Mouse (Mus musculus) midbrain, embryonic 11.5 days (tissue): ENCODE measurements around the gene Plpp3. TPM values are rescaled to one million over a fixed set of nuclear protein-coding genes. Genes with fewer than 3 reads are reported as not detected.

Source experiments
- ATAC-seq: fragments of 200-750 bp; cut with Nextera tagmentation; 2 replicates; pipeline ENCODE4 v1.8.0; 2017; ENCODE audit warnings: moderate TSS enrichment, moderate library complexity; ENCODE audit not compliant: low FRiP score
- DNase-seq: peaks from one replicate; pipeline ENCODE4 v3.0.0; 2015; ENCODE audit warnings: low spot score; ENCODE audit errors: missing footprints
- H3K27ac ChIP-seq: fragments of 300-500 bp; sonication (generic); 2 replicates; pipeline ENCODE4 v1.5.1; 2014; ENCODE audit warnings: low read depth, low read length
- H3K27me3 ChIP-seq: fragments of 300-500 bp; sonication (generic); 2 replicates; pipeline ENCODE4 v1.6.1; 2014; ENCODE audit warnings: mild to moderate bottlenecking, low read length, moderate library complexity, mixed read lengths; ENCODE audit not compliant: control insufficient read depth, insufficient read depth
- H3K36me3 ChIP-seq: fragments of 300-500 bp; sonication (generic); 2 replicates; pipeline ENCODE4 v1.6.1; 2014; ENCODE audit warnings: mild to moderate bottlenecking, low read length, moderate library complexity, mixed read lengths; ENCODE audit not compliant: control insufficient read depth, insufficient read depth
- H3K4me1 ChIP-seq: fragments of 300-500 bp; sonication (generic); 2 replicates; pipeline ENCODE4 v1.6.1; 2014; ENCODE audit warnings: low read length; ENCODE audit not compliant: control insufficient read depth, insufficient read depth
- H3K4me2 ChIP-seq: fragments of 300-500 bp; sonication (generic); 2 replicates; pipeline ENCODE4 v1.6.1; 2014; ENCODE audit warnings: mild to moderate bottlenecking, moderate library complexity
- H3K4me3 ChIP-seq: fragments of 300-500 bp; sonication (generic); 2 replicates; pipeline ENCODE4 v1.5.1; 2014; ENCODE audit warnings: low read depth, low read length
- H3K9ac ChIP-seq: fragments of 300-500 bp; sonication (generic); 2 replicates; pipeline ENCODE4 v1.6.1; 2014; ENCODE audit warnings: low read length
- H3K9me3 ChIP-seq: fragments of 300-500 bp; sonication (generic); 2 replicates; pipeline ENCODE4 v1.6.1; 2016; ENCODE audit warnings: low read length; ENCODE audit not compliant: control insufficient read depth
- WGBS: fragments of 180-500 bp; shearing (Covaris S2); extraction: QIAGEN DNeasy Blood & Tissue Kit; methylation state at CpG from one replicate; pipeline ENCODE4 v1.1.7; 2014; 5-methylcytosine and 5-hydroxymethylcytosine counted together
- polyA plus RNA-seq: library from polyadenylated mRNA; unstranded; fragments of >200 nt; fragmentation: Nextera tagmentation; extraction: Ambion mirVana; gene quantifications from 2 replicates; pipeline ENCODE4 v1.2.1, GENCODE M21; 2014

Gene Plpp3
- polyA plus RNA-seq, 1 experiment from 2014 or later = 46.3 TPM

- 0 out of 2 replicates have a peak, but pooled peaks have one; percentile 40 for ATAC-seq
- H3K9me3 ChIP-seq = no peaks in the 10 kb centered on the region
- H3K4me3 ChIP-seq = no peak overlapping the region
- DNase-seq = no peak
- 25% methylated on average over 7 of the region's 7 CpGs for WGBS
- no peak overlapping the region for H3K27ac ChIP-seq
- no peak overlapping the region for H3K4me2 ChIP-seq
- peaks cover 12% of the 10 kb centered on the region for H3K4me1 ChIP-seq
- no peak overlapping the region for H3K9ac ChIP-seq
- H3K36me3 ChIP-seq = no peaks in the 10 kb centered on the region
- H3K27me3 ChIP-seq = no peaks in the 10 kb centered on the region
These were observed 83.1 kb downstream of the Plpp3 start for GRCm38 (mm10) chr4:105240233-105240632.

GRCm38 (mm10) chr4:105244931-105245330, 87.8 kb downstream of the Plpp3 start:
- Histone ChIP-seq H3K9ac (peak overlapping the region; percentile 63), H3K4me3 (no peak overlapping the region), H3K9me3 (no peaks in the 10 kb centered on the region), H3K27ac (no peak overlapping the region; the same call in 1 of the 2 replicates), H3K4me2 (peak overlapping the region; percentile 47; the same call in 1 of the 2 replicates), H3K4me1 (peaks cover 22% of the 10 kb centered on the region), H3K27me3 (no peaks in the 10 kb centered on the region), H3K36me3 (no peaks in the 10 kb centered on the region)
- DNase-seq (peak; percentile 90), ATAC-seq (no peak; the same call in 1 of the 2 replicates)
- 63% methylated on average over 10 of the region's 10 CpGs for WGBS

GRCm38 (mm10) chr4:105245479-105245944, 88.4 kb downstream of the Plpp3 start:
- Histone ChIP-seq H3K36me3 (no peaks in the 10 kb centered on the region), H3K27me3 (no peaks in the 10 kb centered on the region), H3K4me1 (peaks cover 16% of the 10 kb centered on the region), H3K4me3 (peak overlapping the region; percentile 7), H3K4me2 (peak overlapping the region; percentile 47), H3K9me3 (no peaks in the 10 kb centered on the region), H3K9ac (peak overlapping the region; percentile 63), H3K27ac (peak overlapping the region; percentile 55)
- ATAC-seq (peak; percentile 93), DNase-seq (peak; percentile 97)
- under 1% methylated on average over 18 of the region's 18 CpGs for WGBS

GRCm38 (mm10) chr4:105246331-105246730, 89.2 kb downstream of the Plpp3 start:
- ATAC-seq (no peak), DNase-seq (no peak)
- no peaks in the 10 kb centered on the region for H3K9me3 ChIP-seq
- H3K4me1 ChIP-seq = peaks cover 15% of the 10 kb centered on the region
- no peak overlapping the region; the same call in 1 of the 2 replicates for H3K9ac ChIP-seq
- no peak overlapping the region for H3K4me3 ChIP-seq
- H3K27me3 ChIP-seq = no peaks in the 10 kb centered on the region
- no peak overlapping the region for H3K27ac ChIP-seq
- H3K4me2 ChIP-seq = no peak overlapping the region
- no peaks in the 10 kb centered on the region for H3K36me3 ChIP-seq
- 75% methylated on average over 7 of the region's 7 CpGs for WGBS

- Histone ChIP-seq H3K4me1 (peaks cover 15% of the 10 kb centered on the region), H3K27ac (no peak overlapping the region), H3K9ac (no peak overlapping the region), H3K27me3 (no peaks in the 10 kb centered on the region), H3K4me2 (no peak overlapping the region), H3K9me3 (no peaks in the 10 kb centered on the region), H3K4me3 (no peak overlapping the region), H3K36me3 (no peaks in the 10 kb centered on the region)
- ATAC-seq (no peak), DNase-seq (no peak)
- WGBS = 84% methylated on average over 1 of the region's 1 CpGs
These were observed 91.0 kb downstream of the Plpp3 start for GRCm38 (mm10) chr4:105248161-105248560.

GRCm38 (mm10) chr4:105249283-105249682, 92.1 kb downstream of the Plpp3 start:
- 86% methylated on average over 4 of the region's 4 CpGs for WGBS
- Histone ChIP-seq H3K27me3 (no peaks in the 10 kb centered on the region), H3K4me3 (no peak overlapping the region), H3K9ac (no peak overlapping the region), H3K4me1 (peaks cover 15% of the 10 kb centered on the region), H3K9me3 (no peaks in the 10 kb centered on the region), H3K4me2 (no peak overlapping the region), H3K36me3 (no peaks in the 10 kb centered on the region), H3K27ac (no peak overlapping the region)
- no peak for DNase-seq
- ATAC-seq = no peak

- WGBS = 80% methylated on average over 3 of the region's 3 CpGs
- no peak overlapping the region for H3K4me3 ChIP-seq
- ATAC-seq (no peak), DNase-seq (no peak)
- no peaks in the 10 kb centered on the region for H3K36me3 ChIP-seq
- no peak overlapping the region for H3K4me2 ChIP-seq
- H3K9ac ChIP-seq = no peak overlapping the region
- no peaks in the 10 kb centered on the region for H3K9me3 ChIP-seq
- H3K4me1 ChIP-seq = peaks cover 3% of the 10 kb centered on the region; the same call in 1 of the 2 replicates
- H3K27ac ChIP-seq = no peak overlapping the region
- no peaks in the 10 kb centered on the region for H3K27me3 ChIP-seq
These were observed 93.8 kb downstream of the Plpp3 start for GRCm38 (mm10) chr4:105250946-105251345.

- Histone ChIP-seq H3K9ac (no peak overlapping the region), H3K27ac (no peak overlapping the region), H3K9me3 (no peaks in the 10 kb centered on the region), H3K36me3 (no peaks in the 10 kb centered on the region), H3K4me3 (no peak overlapping the region), H3K4me2 (no peak overlapping the region), H3K4me1 (no peaks in the 10 kb centered on the region), H3K27me3 (no peaks in the 10 kb centered on the region)
- 69% methylated on average over 3 of the region's 3 CpGs for WGBS
- no peak for ATAC-seq
- no peak for DNase-seq
These were observed 94.9 kb downstream of the Plpp3 start for GRCm38 (mm10) chr4:105252044-105252443.

GRCm38 (mm10) chr4:105252571-105253200, 95.5 kb downstream of the Plpp3 start:
- H3K36me3 ChIP-seq = no peaks in the 10 kb centered on the region
- 81% methylated on average over 5 of the region's 5 CpGs for WGBS
- no peak overlapping the region for H3K27ac ChIP-seq
- H3K4me1 ChIP-seq = no peaks in the 10 kb centered on the region
- no peaks in the 10 kb centered on the region for H3K9me3 ChIP-seq
- no peak overlapping the region for H3K4me2 ChIP-seq
- ATAC-seq = no peak
- no peaks in the 10 kb centered on the region for H3K27me3 ChIP-seq
- DNase-seq = no peak
- no peak overlapping the region for H3K9ac ChIP-seq
- no peak overlapping the region for H3K4me3 ChIP-seq
